9 mouse cellular contexts compared by ENCODE assay signal in genomic region chr14:7105124-7105802, GRCm38 (mm10). TPM values are rescaled to one million over a fixed set of nuclear protein-coding genes. Genes with fewer than 3 reads are reported as not detected.
DNase-seq lines count a peak whose midpoint lies in the region; ATAC-seq and TF ChIP-seq lines count a peak whose summit lies in the region.
"Not testable (repeated sequence)": the region's sequence is repeated elsewhere in the genome, so short reads cannot be mapped to it uniquely, and the experiment has no call there.
"Had no signal": no experiment of that assay in that cellular context is flagged by ENCODE, and none has a peak within 500 bp of the region (broad histone marks: within the 10 kb centered on the region; RNA-seq: fewer than 3 reads in every experiment).

No protein-coding gene starts in this region.

- H3K27me3 ChIP-seq in hindbrain, embryonic 14.5 days (ENCODE audit: control insufficient read depth, insufficient read depth, low read length); liver, postnatal 0 days (ENCODE audit: insufficient read depth, low read length); neural tube, embryonic 15.5 days (replicated peaks); thymus, adult 2 months (ENCODE audit: control insufficient read depth, insufficient read depth, low read length): not testable (repeated sequence)

- TF ChIP-seq POLR2A in thymus, adult 2 months (IDR thresholded peaks at IDR 0.05; ENCODE audit: control insufficient read depth, extremely low read depth, insufficient read depth, low read length, poor library complexity), result not testable (repeated sequence)

- peak overlapping the region; percentile 74 for H3K9ac ChIP-seq in hindbrain, embryonic 14.5 days
- not testable (repeated sequence) for H3K9ac ChIP-seq in liver, postnatal 0 days (replicated peaks)
- peak overlapping the region; percentile 64 for H3K9ac ChIP-seq in neural tube, embryonic 15.5 days (replicated peaks)

- peak; percentile 16 for DNase-seq in R1 (ENCODE audit: low read depth, low spot score)
- DNase-seq in embryo, embryonic 9.5 days (ENCODE audit: extremely low spot score), result peak; percentile 62
- DNase-seq in gastrocnemius, postnatal 25 days, result peak; percentile 3
- peak; percentile 39 for DNase-seq in hindbrain, embryonic 14.5 days (ENCODE audit: low spot score)
- DNase-seq in layer of hippocampus, postnatal 14 days (ENCODE audit: low spot score in 2 of 2), result peak; percentile 0 to 1
- peak; percentile 14 for DNase-seq in liver, postnatal 0 days
- peak; percentile 14 for DNase-seq in thymus, adult 2 months

- H3K27ac ChIP-seq in hindbrain, embryonic 14.5 days, result peak overlapping the region; percentile 90
- not testable (repeated sequence) for H3K27ac ChIP-seq in liver, postnatal 0 days (ENCODE audit: low read depth); thymus, adult 2 months (ENCODE audit: control insufficient read depth, insufficient read depth, low read length)
- H3K27ac ChIP-seq in neural tube, embryonic 15.5 days (replicated peaks), result peak overlapping the region; percentile 87

- ATAC-seq in hindbrain, embryonic 14.5 days (ENCODE audit: low FRiP score), result peak; percentile 70; the same call in 1 of the 2 replicates
- not testable (repeated sequence) for ATAC-seq in liver, postnatal 0 days
- peak; percentile 80 for ATAC-seq in neural tube, embryonic 15.5 days (ENCODE audit: low FRiP score)

- TF ChIP-seq EP300 in liver, postnatal 0 days (IDR thresholded peaks at IDR 0.05; ENCODE audit: low read depth), result not testable (repeated sequence)

- WGBS in hindbrain, embryonic 14.5 days, result 0% methylated on average over 8 of the region's 54 CpGs
- WGBS in liver, postnatal 0 days (ENCODE audit: insufficient replicate concordance), result 0% methylated on average over 8 of the region's 54 CpGs
- WGBS in neural tube, embryonic 15.5 days, result 0% methylated on average over 8 of the region's 54 CpGs
- WGBS in thymus, adult 2 months, result 1% methylated on average over 13 of the region's 54 CpGs

- not testable (repeated sequence) for H3K4me1 ChIP-seq in hindbrain, embryonic 14.5 days (replicated peaks; ENCODE audit: control insufficient read depth, insufficient read depth, low read length); liver, postnatal 0 days (ENCODE audit: insufficient read depth); neural tube, embryonic 15.5 days; thymus, adult 2 months (replicated peaks; ENCODE audit: control insufficient read depth, insufficient read depth, low read length)

- peak overlapping the region; percentile 51 for H3K4me2 ChIP-seq in hindbrain, embryonic 14.5 days (replicated peaks)
- peak overlapping the region; percentile 45; the same call in 1 of the 2 replicates for H3K4me2 ChIP-seq in liver, postnatal 0 days (ENCODE audit: low read depth, low read length)
- peak overlapping the region; percentile 57 for H3K4me2 ChIP-seq in neural tube, embryonic 15.5 days

- TF ChIP-seq CTCF in liver, postnatal 0 days (IDR thresholded peaks at IDR 0.05; ENCODE audit: low read depth); thymus, adult 2 months (IDR thresholded peaks at IDR 0.05; ENCODE audit: borderline replicate concordance, control insufficient read depth, extremely low read depth, insufficient read depth, low read length, poor library complexity): not testable (repeated sequence)

- H3K9me3 ChIP-seq in hindbrain, embryonic 14.5 days (ENCODE audit: control insufficient read depth, low read length); liver, postnatal 0 days (ENCODE audit: low read length); neural tube, embryonic 15.5 days (replicated peaks): not testable (repeated sequence)

- H3K4me3 ChIP-seq in hindbrain, embryonic 14.5 days (replicated peaks; ENCODE audit: low read length), result peak overlapping the region; percentile 40
- 0 out of 2 replicates have a peak overlapping the region, but pooled peaks have one; percentile 4 for H3K4me3 ChIP-seq in liver, postnatal 0 days (ENCODE audit: low read depth, low read length)
- H3K4me3 ChIP-seq in neural tube, embryonic 15.5 days (replicated peaks), result peak overlapping the region; percentile 48
- H3K4me3 ChIP-seq in thymus, adult 2 months (ENCODE audit: control insufficient read depth, insufficient read depth, low read length), result peak overlapping the region; percentile 48

- H3K36me3 ChIP-seq in hindbrain, embryonic 14.5 days (replicated peaks; ENCODE audit: control insufficient read depth, insufficient read depth); liver, postnatal 0 days (replicated peaks; ENCODE audit: insufficient read depth, low read length); neural tube, embryonic 15.5 days; thymus, adult 2 months (ENCODE audit: control insufficient read depth, insufficient read depth, low read length): not testable (repeated sequence)

RNA-seq across cellular contexts. Expression of gene Gm3696, which starts 4.8 kb away (rescaled TPM):
- total RNA-seq in gastrocnemius, postnatal 25 days (2021), result under 1 TPM; 0.18 to 0.24 TPM
- polyA plus RNA-seq in hindbrain, embryonic 14.5 days (2014; fragmentation: Nextera tagmentation; extraction: Ambion mirVana), result 8.5 and 8.6 TPM in 2 replicates
- total RNA-seq in layer of hippocampus, postnatal 14 days (2021), result 1 to 10 TPM; 2.3 to 2.8 TPM
- not detected in 2 replicates for polyA plus RNA-seq in liver, postnatal 0 days (2015; fragmentation: Nextera tagmentation; extraction: Ambion mirVana)
- 6.4 and 7.3 TPM in 2 replicates for polyA plus RNA-seq in neural tube, embryonic 15.5 days (2015; fragmentation: Nextera tagmentation; extraction: Ambion mirVana)
- 0.11 and 0.42 TPM in 2 replicates for polyA plus RNA-seq in thymus, adult 2 months (2012; rRNA removed)
- total RNA-seq: gastrocnemius, adult 18-20 months had no signal

RNA-seq across cellular contexts. Expression of gene Gm6676, which starts 19.9 kb away (rescaled TPM):
- total RNA-seq in gastrocnemius, postnatal 25 days (2021), result not detected
- polyA plus RNA-seq in hindbrain, embryonic 14.5 days (2014; fragmentation: Nextera tagmentation; extraction: Ambion mirVana), result not detected in 2 replicates
- not detected for total RNA-seq in layer of hippocampus, postnatal 14 days (2021)
- polyA plus RNA-seq in liver, postnatal 0 days (2015; fragmentation: Nextera tagmentation; extraction: Ambion mirVana), result not detected in 2 replicates
- not detected in 2 replicates for polyA plus RNA-seq in neural tube, embryonic 15.5 days (2015; fragmentation: Nextera tagmentation; extraction: Ambion mirVana)
- not detected in 2 replicates for polyA plus RNA-seq in thymus, adult 2 months (2012; rRNA removed)
- total RNA-seq: gastrocnemius, adult 18-20 months had no signal

Comparison
In these comparisons a context has a peak if more than half of its experiments do, and no peak if none do; other contexts are left out.
1. DNase-seq: peak in every context shown above with its lines; median percentile 62 in embryo, embryonic 9.5 days; 39 in hindbrain, embryonic 14.5 days; 16 in R1; 14 in liver, postnatal 0 days; 14 in thymus, adult 2 months; 3 in gastrocnemius, postnatal 25 days; 0 in layer of hippocampus, postnatal 14 days.